Mouse (Mus musculus) T-helper 1 cell (primary cell): Measurements from ENCODE around the gene Zbtb2.

Experiments used
- in situ Hi-C: fragments of 300-600 bp; cut with MboI, MseI; formaldehyde crosslinking; loops from one replicate; pipeline ENCODE4 v1.15.1; 2025; ENCODE audit warnings: high pct_unique_total_duplicates

Zbtb2 gene

GRCm38 (mm10) chr10:4387701-4388383, at the start of gene Zbtb2:
Zbtb2 (minus strand) TSS chr10:4388108.
- in situ Hi-C loops = no loop called here

GRCm38 (mm10) chr10:4435416-4435815, 47.5 kb upstream of the Zbtb2 start:
- in situ Hi-C loops = loop anchor here (25.0 kb wide), 1 partner anchor 1377 kb away; the partner anchor contains the start of genes Fbxo5 and Mtrf1l

GRCm38 (mm10) chr10:4433871-4434270, 46.0 kb upstream of the Zbtb2 start:
- in situ Hi-C loops = loop anchor here (25.0 kb wide), 1 partner anchor 1378 kb away; the partner anchor contains the start of genes Fbxo5 and Mtrf1l

DNA sequence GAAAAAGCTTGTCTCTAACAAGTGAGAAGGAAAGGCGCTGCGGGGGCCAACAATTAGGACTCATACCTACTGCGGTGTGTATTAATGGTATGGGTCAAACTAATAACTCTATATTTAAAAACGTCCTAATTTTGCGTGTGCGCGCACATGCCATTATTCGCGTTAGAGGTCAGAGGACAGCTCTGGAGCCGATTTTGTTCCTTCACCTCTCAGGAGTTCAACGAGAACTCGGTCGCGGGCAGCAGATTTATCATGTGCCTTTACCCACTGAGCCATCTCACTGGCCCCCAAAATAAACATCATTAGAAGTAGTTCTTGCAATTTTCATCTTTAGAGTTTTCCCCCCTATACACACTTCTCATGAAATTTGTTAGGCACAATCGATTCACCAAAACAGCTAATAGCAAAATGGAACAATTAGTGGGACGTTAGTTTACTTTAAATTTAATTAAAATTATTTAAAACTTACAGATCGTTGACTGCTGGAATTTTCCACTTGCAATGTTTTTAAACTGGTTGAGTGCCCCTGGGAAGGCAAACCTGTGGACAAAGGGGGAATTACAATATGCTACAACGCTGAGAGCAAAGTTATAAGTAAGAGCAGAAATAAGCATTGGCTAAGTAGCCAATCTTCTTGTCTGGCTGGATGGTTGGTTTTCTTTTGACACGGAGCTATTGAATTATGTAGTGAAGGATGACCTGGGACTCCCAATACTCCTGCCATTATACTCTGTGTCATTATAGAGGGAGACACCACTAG, 45.3 kb upstream of the Zbtb2 start:
- in situ Hi-C loops = loop anchor here (25.0 kb wide), 1 partner anchor 1379 kb away; the partner anchor contains the start of genes Fbxo5 and Mtrf1l

GRCm38 (mm10) chr10:4432123-4432931, 44.4 kb upstream of the Zbtb2 start, which contains the start of the genes Rmnd1 and Armt1:
Rmnd1 (minus strand) TSS chr10:4432388.
Armt1 (plus strand) TSS chr10:4432467.
- in situ Hi-C loops = loop anchor here (25.0 kb wide), 1 partner anchor 1380 kb away; the partner anchor contains the start of genes Fbxo5 and Mtrf1l

DNA sequence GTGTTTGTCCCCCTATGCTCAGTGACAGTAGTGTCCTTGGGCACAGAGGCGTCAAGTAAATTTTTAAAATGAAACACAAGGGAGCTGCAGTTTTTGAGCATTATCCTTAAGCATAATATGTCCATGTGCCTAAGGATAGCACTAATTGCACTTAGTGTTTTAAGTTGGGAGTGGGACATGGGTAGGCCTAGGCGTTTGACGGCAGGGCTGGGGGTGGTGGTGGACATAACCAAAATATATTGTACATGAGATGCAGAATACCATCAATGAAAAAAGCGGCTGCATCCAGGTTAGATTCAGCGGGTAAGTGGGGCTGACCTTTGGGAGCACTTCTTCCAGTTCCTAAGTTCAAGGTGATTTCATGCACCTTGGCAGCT, 43.8 kb upstream of the Zbtb2 start:
- in situ Hi-C loops = loop anchor here (25.0 kb wide), 1 partner anchor 1381 kb away; the partner anchor contains the start of genes Fbxo5 and Mtrf1l

DNA sequence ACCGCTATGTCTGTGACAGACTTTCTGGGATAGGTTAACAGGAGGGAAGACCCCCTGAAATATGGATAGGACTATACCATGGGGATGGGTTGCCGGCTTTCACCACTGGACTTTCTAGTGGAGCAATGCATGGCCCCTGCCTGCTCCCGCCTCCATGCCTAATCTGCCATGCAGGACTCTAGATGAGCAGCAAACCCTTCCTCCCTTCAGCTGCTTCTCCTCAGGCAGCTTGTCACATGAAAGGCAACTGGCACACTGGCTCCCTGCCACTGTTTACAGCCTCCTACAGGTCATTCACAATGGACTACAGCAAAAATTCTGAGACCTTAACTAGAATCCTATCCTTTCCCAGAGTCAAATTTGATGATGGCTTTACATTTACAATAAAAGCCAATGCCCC, 42.9 kb upstream of the Zbtb2 start:
- in situ Hi-C loops = loop anchor here (25.0 kb wide), 1 partner anchor 1381 kb away; the partner anchor contains the start of genes Fbxo5 and Mtrf1l

DNA sequence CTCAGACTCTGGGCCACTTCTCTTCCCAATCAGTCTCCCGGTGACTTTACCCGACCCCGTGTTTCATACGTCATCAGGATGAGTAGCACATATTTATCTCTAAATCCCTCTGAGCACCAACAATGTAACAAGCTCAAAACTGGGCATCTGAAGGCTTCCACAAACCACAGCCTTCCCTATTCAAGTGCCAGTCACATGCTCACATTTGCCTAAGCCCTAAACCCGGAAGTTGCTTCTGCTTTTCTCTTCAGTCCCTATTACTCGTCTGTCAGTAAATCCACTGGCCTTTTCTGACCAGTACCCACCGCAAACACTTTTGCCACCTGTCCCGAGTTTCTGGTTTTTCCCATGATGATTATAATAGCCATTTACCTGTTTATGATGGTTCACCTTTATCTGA, 42.5 kb upstream of the Zbtb2 start:
- in situ Hi-C loops = loop anchor here (25.0 kb wide), 1 partner anchor 1382 kb away; the partner anchor contains the start of genes Fbxo5 and Mtrf1l

DNA sequence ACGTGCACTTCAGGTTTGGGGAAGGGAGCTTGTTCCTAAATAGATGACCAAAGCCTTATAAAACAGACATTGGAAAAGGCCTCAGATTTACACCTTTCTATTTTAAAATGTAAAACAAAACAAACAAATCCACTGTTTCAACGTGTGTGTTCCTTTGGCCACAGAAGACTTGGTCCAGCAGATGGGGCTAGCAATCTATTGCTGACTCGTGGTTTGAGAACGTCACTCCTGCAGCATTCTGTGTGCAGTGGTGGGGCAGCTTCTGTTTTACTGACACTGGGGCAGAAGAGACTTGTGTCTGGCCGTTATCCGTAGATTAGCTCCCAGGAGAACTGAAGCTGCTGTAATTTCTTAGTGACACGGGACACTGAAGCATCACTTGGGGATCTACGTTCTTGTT, 37.3 kb upstream of the Zbtb2 start:
- in situ Hi-C loops = loop anchor here (25.0 kb wide), 1 partner anchor 1387 kb away; the partner anchor contains the start of genes Fbxo5 and Mtrf1l

DNA sequence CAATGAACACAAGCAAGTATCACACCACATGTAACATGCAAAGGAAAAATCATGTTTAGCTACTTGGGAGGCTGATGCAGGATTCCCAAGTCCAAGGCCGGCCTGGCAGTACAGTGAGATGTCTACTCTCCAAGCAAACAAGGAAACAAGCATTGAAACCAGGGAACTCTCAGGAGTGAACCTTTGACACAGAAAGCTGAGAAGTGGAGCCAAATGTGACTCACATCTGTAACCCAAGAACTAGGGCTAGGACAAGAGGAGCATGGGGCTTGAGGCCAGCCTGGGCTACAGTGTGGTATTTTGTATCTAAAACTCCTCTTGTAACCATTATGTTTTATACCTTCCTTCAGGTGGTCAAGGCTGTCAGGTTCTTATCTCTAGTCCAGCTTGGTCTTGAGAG, 19.3 kb upstream of the Zbtb2 start:
- in situ Hi-C loops = no loop called here

GRCm38 (mm10) chr10:4405511-4405910, 17.6 kb upstream of the Zbtb2 start:
- in situ Hi-C loops = no loop called here

GRCm38 (mm10) chr10:4404895-4405491, 17.1 kb upstream of the Zbtb2 start:
- in situ Hi-C loops = no loop called here

DNA sequence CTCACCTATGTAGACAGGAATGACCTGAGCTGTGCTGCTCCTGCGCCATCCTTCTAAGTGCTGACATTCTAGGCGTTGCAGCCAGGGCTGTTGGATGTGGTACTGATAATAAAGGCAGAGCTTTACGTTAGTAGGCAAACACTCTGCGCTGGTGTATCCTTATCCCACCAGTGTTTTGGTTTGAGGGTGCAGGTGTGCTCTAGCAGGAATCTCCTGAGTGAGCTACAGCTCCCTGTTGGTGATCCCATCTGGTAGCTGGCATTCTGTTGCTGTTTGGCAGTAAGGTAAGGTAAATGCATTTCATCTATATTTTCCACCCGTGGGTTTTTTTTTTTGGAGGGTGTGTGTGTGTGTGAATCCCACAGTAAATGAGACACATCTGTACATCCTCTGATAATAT, 10.2 kb upstream of the Zbtb2 start:
- in situ Hi-C loops = no loop called here

DNA sequence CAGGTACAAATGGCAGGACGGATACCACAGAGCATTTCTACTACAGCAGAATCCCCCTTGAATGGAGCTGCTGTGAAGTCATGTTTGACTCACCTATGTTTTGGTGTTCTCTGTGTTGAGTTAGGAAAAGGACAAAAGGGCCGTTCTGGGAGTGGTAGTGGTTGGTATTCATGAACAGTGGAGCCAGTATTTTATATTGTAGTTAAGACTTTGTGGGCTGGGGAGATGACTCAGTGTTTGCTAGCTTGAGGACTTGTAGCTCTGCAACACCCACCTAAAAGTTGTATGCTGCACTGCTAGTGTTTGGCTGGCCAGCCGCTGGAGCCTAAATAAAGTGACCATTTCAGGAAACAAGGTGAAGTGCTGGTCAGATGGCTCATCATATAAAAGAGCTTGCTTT, 7.4 kb upstream of the Zbtb2 start:
- in situ Hi-C loops = no loop called here

GRCm38 (mm10) chr10:4391851-4392250, 3.9 kb upstream of the Zbtb2 start:
- in situ Hi-C loops = no loop called here

DNA sequence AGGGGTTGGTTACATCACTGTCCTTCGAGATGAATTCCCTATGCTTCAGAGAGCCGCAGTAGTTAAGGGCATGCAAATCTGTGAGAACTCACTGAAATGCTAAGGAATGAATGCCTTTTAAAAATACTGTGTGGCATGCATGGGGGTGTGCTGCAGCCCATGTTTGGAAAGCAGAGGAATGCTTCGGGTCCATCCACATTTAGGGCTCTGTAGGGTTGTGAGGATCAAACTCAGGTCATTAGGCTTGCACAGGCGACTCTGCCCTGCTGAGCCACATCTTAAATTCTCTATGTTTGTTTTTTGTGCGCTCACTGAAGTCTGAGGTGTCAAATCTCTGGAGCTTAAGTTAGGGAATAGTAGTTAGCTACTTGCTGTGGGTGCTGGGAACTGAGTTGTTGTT, 3.2 kb upstream of the Zbtb2 start:
- in situ Hi-C loops = no loop called here

DNA sequence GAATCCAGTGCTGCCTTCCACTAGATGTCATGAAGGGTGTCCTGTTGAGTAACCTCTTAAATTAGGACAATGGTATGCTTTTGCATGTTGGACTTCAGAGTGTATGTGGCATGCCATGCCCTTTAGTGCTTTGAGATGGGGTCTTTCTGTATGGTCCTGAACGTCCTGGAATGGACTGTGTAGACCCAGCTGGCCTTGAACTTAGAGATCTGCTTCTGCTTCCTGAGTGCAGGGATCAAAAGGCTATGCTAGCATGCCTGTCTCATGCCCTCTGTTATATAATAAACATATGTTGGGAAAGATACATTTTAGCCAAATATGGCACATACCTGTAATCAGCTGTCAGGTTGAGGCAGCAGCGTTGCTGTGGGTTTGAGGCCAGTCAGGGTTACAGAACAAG, 2.6 kb upstream of the Zbtb2 start:
- in situ Hi-C loops = no loop called here

GRCm38 (mm10) chr10:4389461-4390112, 1.7 kb upstream of the Zbtb2 start:
- in situ Hi-C loops = no loop called here

DNA sequence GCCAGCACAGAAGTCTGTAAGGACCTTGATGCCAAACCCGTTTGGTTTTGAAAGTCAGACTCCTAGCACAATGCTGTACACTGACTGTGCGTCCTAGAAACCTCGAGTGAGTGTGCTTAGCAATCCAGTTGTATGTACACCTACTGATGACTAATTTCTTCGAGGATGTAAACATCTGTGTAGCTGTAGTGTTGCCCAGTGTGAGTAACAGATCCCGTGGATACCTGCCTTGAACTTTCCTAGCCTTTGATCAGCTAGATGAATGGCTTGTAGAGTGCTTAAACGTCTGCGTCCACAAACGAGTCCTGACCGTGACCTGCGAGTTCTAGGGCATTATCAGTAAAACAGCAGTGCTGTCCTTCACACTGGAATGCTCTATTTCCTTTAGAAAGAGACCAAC, 1.1 kb upstream of the Zbtb2 start:
- in situ Hi-C loops = no loop called here

GRCm38 (mm10) chr10:4388384-4388745, 457 bp upstream of the Zbtb2 start:
- in situ Hi-C loops = no loop called here
